Mouse (Mus musculus) liver, embryonic 14.5 days (tissue): ENCODE measurements at regions not wholly inside any gene's neighbourhood (a gene's known extent, or its start where the extent isn't known, plus 50 kb on each side); places are given as distances from the start of the nearest gene placed in this dataset.

Source experiments
- CTCF ChIP-seq: IDR thresholded peaks from 2 replicates; pipeline ENCODE4 v1.5.1; 2016; ENCODE audit warnings: antibody characterized with exemption, low read depth, control low read depth
- EP300 ChIP-seq: IDR thresholded peaks from 2 replicates; pipeline ENCODE4 v1.6.1; 2016; ENCODE audit warnings: antibody characterized with exemption, low read depth

DNA sequence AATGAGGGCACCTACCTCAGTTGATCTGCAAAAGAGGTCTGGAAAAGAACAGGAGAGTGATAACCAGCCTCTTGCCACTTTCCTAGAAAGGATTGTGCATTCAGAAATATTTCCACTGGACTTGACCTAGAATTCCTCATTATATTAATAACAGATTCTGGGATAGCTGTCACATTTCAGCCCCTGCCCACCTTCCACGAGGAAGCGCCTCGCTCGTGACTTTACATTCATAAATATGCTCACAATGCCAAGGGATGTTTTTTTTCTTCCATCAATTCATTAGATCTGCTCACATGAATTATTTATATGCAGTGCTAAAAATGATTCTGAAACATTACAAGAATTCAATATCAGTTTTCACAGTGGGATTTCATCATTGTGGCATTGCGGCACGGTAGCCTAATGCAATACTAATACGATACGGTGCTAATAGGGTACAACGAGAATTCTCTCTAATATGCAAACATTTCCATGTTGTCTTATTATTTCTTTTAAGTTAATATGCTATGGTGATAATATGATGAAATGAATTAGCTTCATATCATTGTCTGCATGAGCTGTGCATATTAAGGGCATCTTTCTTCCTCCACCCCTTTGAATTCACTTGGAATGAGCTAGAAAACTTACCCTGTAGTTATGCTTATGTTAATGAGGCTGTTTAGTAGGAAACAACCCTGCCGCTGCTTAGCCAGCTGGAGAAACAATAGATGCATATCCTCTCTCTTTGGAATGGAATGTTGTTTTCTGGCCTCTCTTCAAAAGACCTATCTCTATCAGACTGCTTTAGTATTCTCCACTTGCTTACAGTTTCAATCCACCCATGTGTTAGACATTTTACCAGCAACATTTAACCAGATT is 235.8 kb upstream of the Ptbp2 start:
- TF ChIP-seq CTCF (no peak), EP300 (no peak)
